Comparison of ENCODE assay signal across 27 mouse cellular contexts in genomic region chr17:14703771-14704170, GRCm38 (mm10). TPM values are rescaled to one million over a fixed set of nuclear protein-coding genes. Genes with fewer than 3 reads are reported as not detected.
DNase-seq lines count a peak whose midpoint lies in the region; ATAC-seq and TF ChIP-seq lines count a peak whose summit lies in the region.
"Had no signal": no experiment of that assay in that cellular context is flagged by ENCODE, and none has a peak within 500 bp of the region (broad histone marks: within the 10 kb centered on the region; RNA-seq: fewer than 3 reads in every experiment).

No protein-coding gene starts in this region.

- 77% methylated on average over 6 of the region's 6 CpGs for WGBS in forebrain, embryonic 11.5 days
- WGBS in forebrain, postnatal 0 days, result 86% methylated on average over 6 of the region's 6 CpGs
- WGBS in kidney, postnatal 0 days, result 54% methylated on average over 6 of the region's 6 CpGs
- WGBS in intestine, embryonic 16.5 days, result 68% methylated on average over 6 of the region's 6 CpGs

- no peaks in the 10 kb centered on the region for H3K9me3 ChIP-seq in forebrain, embryonic 11.5 days (ENCODE audit: control insufficient read depth, low read length)
- no peaks in the 10 kb centered on the region for H3K9me3 ChIP-seq in forebrain, postnatal 0 days (ENCODE audit: low read length)
- H3K9me3 ChIP-seq in kidney, postnatal 0 days (replicated peaks; ENCODE audit: low read length), result no peaks in the 10 kb centered on the region
- H3K9me3 ChIP-seq in intestine, embryonic 16.5 days (ENCODE audit: control insufficient read depth, low read length), result no peaks in the 10 kb centered on the region
- H3K9me3 ChIP-seq: G1E; hindbrain, embryonic 15.5 days; liver, embryonic 13.5 days; megakaryocyte, embryonic 14.5 days; midbrain, embryonic 15.5 days had no signal

- DNase-seq in forebrain, embryonic 11.5 days (ENCODE audit: low spot score), result peak; percentile 27
- no peak for DNase-seq in forebrain, postnatal 0 days
- peak; percentile 43 for DNase-seq in kidney, postnatal 0 days (ENCODE audit: low spot score)
- DNase-seq in kidney, adult 18-20 months, result no peak
- peak; percentile 96 for DNase-seq in 3T3-L1 (ENCODE audit: low read depth, low spot score)
- no peak for DNase-seq in embryo, embryonic 10.5 days (ENCODE audit: low spot score)
- DNase-seq: adrenal gland, postnatal 10 days; cerebellum, adult 2 months; cerebellum, postnatal 25 days; gastrocnemius, postnatal 14 days; heart, adult 18-20 months; kidney, adult 11 months; kidney, postnatal 14 days; layer of hippocampus, postnatal 36 days; liver, embryonic 13.5 days; lung, adult 2 months; lung, postnatal 36 days; thymus, adult 2 months; thymus, postnatal 4 days had no signal

- no peaks in the 10 kb centered on the region for H3K36me3 ChIP-seq in forebrain, embryonic 11.5 days (ENCODE audit: control insufficient read depth, insufficient read depth, low read length)
- H3K36me3 ChIP-seq in forebrain, postnatal 0 days (ENCODE audit: insufficient read depth), result no peaks in the 10 kb centered on the region
- H3K36me3 ChIP-seq in kidney, postnatal 0 days (ENCODE audit: insufficient read depth, low read length), result no peaks in the 10 kb centered on the region
- no peaks in the 10 kb centered on the region for H3K36me3 ChIP-seq in intestine, embryonic 16.5 days (ENCODE audit: control insufficient read depth, insufficient read depth, low read length)
- H3K36me3 ChIP-seq: G1E; hindbrain, embryonic 15.5 days; liver, embryonic 13.5 days; midbrain, embryonic 15.5 days had no signal

- H3K9ac ChIP-seq in forebrain, embryonic 11.5 days (ENCODE audit: low read length), result no peak overlapping the region
- no peak overlapping the region for H3K9ac ChIP-seq in forebrain, postnatal 0 days
- H3K9ac ChIP-seq in kidney, postnatal 0 days (ENCODE audit: low read depth, low read length), result no peak overlapping the region
- no peak overlapping the region for H3K9ac ChIP-seq in intestine, embryonic 16.5 days (ENCODE audit: low read depth, low read length)
- H3K9ac ChIP-seq: hindbrain, embryonic 15.5 days; liver, embryonic 13.5 days; midbrain, embryonic 15.5 days had no signal

- H3K27ac ChIP-seq in forebrain, embryonic 11.5 days (ENCODE audit: low read depth, low read length), result no peak overlapping the region
- no peak overlapping the region for H3K27ac ChIP-seq in forebrain, postnatal 0 days (ENCODE audit: low read depth, low read length)
- H3K27ac ChIP-seq in kidney, postnatal 0 days, result no peak overlapping the region
- 0 out of 2 replicates have a peak overlapping the region, but pooled peaks have one; percentile 13 for H3K27ac ChIP-seq in intestine, embryonic 16.5 days (ENCODE audit: low read length)
- H3K27ac ChIP-seq: hindbrain, embryonic 15.5 days; liver, embryonic 13.5 days; midbrain, embryonic 15.5 days had no signal

- no peaks in the 10 kb centered on the region for H3K27me3 ChIP-seq in forebrain, embryonic 11.5 days (ENCODE audit: control insufficient read depth, insufficient read depth, low read length)
- H3K27me3 ChIP-seq in forebrain, postnatal 0 days (ENCODE audit: insufficient read depth, low read length), result no peaks in the 10 kb centered on the region
- H3K27me3 ChIP-seq in kidney, postnatal 0 days (ENCODE audit: insufficient read depth, low read length), result no peaks in the 10 kb centered on the region
- no peaks in the 10 kb centered on the region for H3K27me3 ChIP-seq in intestine, embryonic 16.5 days (replicated peaks; ENCODE audit: control insufficient read depth, insufficient read depth, low read length)
- H3K27me3 ChIP-seq: CH12.LX; hindbrain, embryonic 15.5 days; liver, embryonic 13.5 days; megakaryocyte, embryonic 14.5 days; midbrain, embryonic 15.5 days had no signal

- no peak overlapping the region for H3K4me3 ChIP-seq in forebrain, embryonic 11.5 days (ENCODE audit: low read depth, low read length)
- no peak overlapping the region for H3K4me3 ChIP-seq in forebrain, postnatal 0 days (ENCODE audit: low read depth, low read length)
- no peak overlapping the region for H3K4me3 ChIP-seq in kidney, postnatal 0 days (replicated peaks; ENCODE audit: low read depth, low read length)
- H3K4me3 ChIP-seq in intestine, embryonic 16.5 days (ENCODE audit: low read length), result no peak overlapping the region
- H3K4me3 ChIP-seq: hindbrain, embryonic 15.5 days; liver, embryonic 13.5 days; megakaryocyte, embryonic 14.5 days; midbrain, embryonic 15.5 days had no signal

- no peak for TF ChIP-seq CTCF in forebrain, postnatal 0 days (IDR thresholded peaks at IDR 0.05; ENCODE audit: low read depth)
- no peak for TF ChIP-seq CTCF in kidney, postnatal 0 days (IDR thresholded peaks at IDR 0.05; ENCODE audit: low read depth)

- H3K4me1 ChIP-seq in forebrain, embryonic 11.5 days (replicated peaks; ENCODE audit: control insufficient read depth, insufficient read depth, low read length), result no peaks in the 10 kb centered on the region
- no peaks in the 10 kb centered on the region for H3K4me1 ChIP-seq in forebrain, postnatal 0 days (ENCODE audit: insufficient read depth)
- H3K4me1 ChIP-seq in kidney, postnatal 0 days (replicated peaks; ENCODE audit: insufficient read depth, low read length), result peaks cover 3% of the 10 kb centered on the region; the same call in 1 of the 2 replicates
- H3K4me1 ChIP-seq in intestine, embryonic 16.5 days (ENCODE audit: control insufficient read depth, insufficient read depth, low read length), result peaks cover 8% of the 10 kb centered on the region
- H3K4me1 ChIP-seq: hindbrain, embryonic 15.5 days; liver, embryonic 13.5 days; megakaryocyte, embryonic 14.5 days; midbrain, embryonic 15.5 days had no signal

- H3K4me2 ChIP-seq in forebrain, embryonic 11.5 days (ENCODE audit: low read depth, low read length, severe bottlenecking), result no peak overlapping the region
- no peak overlapping the region for H3K4me2 ChIP-seq in forebrain, postnatal 0 days (ENCODE audit: low read depth)
- H3K4me2 ChIP-seq in kidney, postnatal 0 days (ENCODE audit: low read length), result no peak overlapping the region
- no peak overlapping the region for H3K4me2 ChIP-seq in intestine, embryonic 16.5 days (ENCODE audit: low read depth, low read length)
- H3K4me2 ChIP-seq: hindbrain, embryonic 15.5 days; liver, embryonic 13.5 days; midbrain, embryonic 15.5 days had no signal

- ATAC-seq in forebrain, embryonic 11.5 days (replicated peaks; ENCODE audit: low FRiP score), result no peak
- no peak for ATAC-seq in forebrain, postnatal 0 days
- ATAC-seq in kidney, postnatal 0 days (replicated peaks; ENCODE audit: low FRiP score, low read depth), result no peak
- ATAC-seq in intestine, embryonic 16.5 days, result no peak
- ATAC-seq: activated CD4-positive, CD25-positive, alpha-beta regulatory T cell, adult 4 months; forebrain, embryonic 16.5 days; midbrain, embryonic 15.5 days had no signal

RNA-seq across cellular contexts. Expression of gene Thbs2, which starts 9.7 kb away (rescaled TPM):
- 2.4 and 4.7 TPM in 2 replicates for polyA plus RNA-seq in forebrain, embryonic 11.5 days (2014; fragmentation: Nextera tagmentation; extraction: Ambion mirVana)
- total RNA-seq in forebrain, postnatal 0 days (2014; rRNA removed), result 4.2 and 10.3 TPM in 2 replicates
- 2.8 and 2.9 TPM in 2 replicates for polyA plus RNA-seq in forebrain, postnatal 0 days (2015; fragmentation: Nextera tagmentation; extraction: Ambion mirVana)
- polyA plus RNA-seq in kidney, postnatal 0 days (2015; fragmentation: Nextera tagmentation; extraction: Ambion mirVana), result 24.6 and 29.5 TPM in 2 replicates
- 49.6 and 55.1 TPM in 2 replicates for polyA plus RNA-seq in intestine, embryonic 16.5 days (2015; fragmentation: Nextera tagmentation; extraction: Ambion mirVana)
- polyA plus RNA-seq: activated CD4-positive, CD25-positive, alpha-beta regulatory T cell, adult 4 months; G1E had no signal

Comparison
In these comparisons a context has a peak if more than half of its experiments do, and no peak if none do; other contexts are left out.
1. DNase-seq: peak in forebrain, embryonic 11.5 days (single experiment), kidney, postnatal 0 days (single experiment) and 3T3-L1 (single experiment); none in forebrain, postnatal 0 days (single experiment), kidney, adult 18-20 months (single experiment) and embryo, embryonic 10.5 days (single experiment).